Mouse (Mus musculus) hindbrain, postnatal 0 days (tissue): ENCODE data around the gene Cfap77. TPM values are rescaled to one million over a fixed set of nuclear protein-coding genes. Genes with fewer than 3 reads are reported as not detected.

Source experiments
- ATAC-seq: fragments of 200-750 bp; cut with Nextera tagmentation; 2 replicates; pipeline ENCODE4 v1.8.0; 2017; ENCODE audit warnings: mild to moderate bottlenecking, moderate TSS enrichment, moderate library complexity
- DNase-seq: peaks from one replicate; pipeline ENCODE4 v3.0.0-alpha.2; 2015; ENCODE audit warnings: low spot score
- H3K27ac ChIP-seq: fragments of 300-500 bp; sonication (generic); 2 replicates; pipeline ENCODE4 v1.5.1; 2014; ENCODE audit warnings: mild to moderate bottlenecking
- H3K27me3 ChIP-seq: fragments of 300-500 bp; sonication (generic); 2 replicates; pipeline ENCODE4 v1.6.1; 2014; ENCODE audit warnings: low read length, mixed read lengths; ENCODE audit not compliant: insufficient read depth
- H3K36me3 ChIP-seq: fragments of 300-500 bp; sonication (generic); 2 replicates; pipeline ENCODE4 v1.6.1; 2014; ENCODE audit warnings: low read length, mixed read lengths; ENCODE audit not compliant: insufficient read depth
- H3K4me1 ChIP-seq: fragments of 300-500 bp; sonication (generic); 2 replicates; pipeline ENCODE4 v1.6.1; 2014; ENCODE audit warnings: antibody characterized with exemption, low read length, mixed read lengths; ENCODE audit not compliant: insufficient read depth
- H3K4me2 ChIP-seq: fragments of 300-500 bp; sonication (generic); 2 replicates; pipeline ENCODE4 v1.6.1; 2014; ENCODE audit warnings: low read depth, mild to moderate bottlenecking, low read length, moderate library complexity, mixed read lengths
- H3K4me3 ChIP-seq: fragments of 300-500 bp; sonication (generic); 2 replicates; pipeline ENCODE4 v1.5.1; 2014; ENCODE audit warnings: low read length
- H3K9ac ChIP-seq: fragments of 300-500 bp; sonication (generic); replicated peaks from 2 replicates; pipeline ENCODE4 v1.6.1; 2014; ENCODE audit warnings: mild to moderate bottlenecking, low read length, moderate library complexity, mixed read lengths
- H3K9me3 ChIP-seq: fragments of 300-500 bp; sonication (generic); 2 replicates; pipeline ENCODE4 v1.6.1; 2016; ENCODE audit warnings: low read length, mixed read lengths
- CTCF ChIP-seq: IDR thresholded peaks from 2 replicates; pipeline ENCODE4 v1.5.1; 2016; ENCODE audit warnings: antibody characterized with exemption, control low read depth, low read depth
- WGBS: fragments of 180-500 bp; shearing (Covaris S2); extraction: QIAGEN DNeasy Blood & Tissue Kit; methylation state at CpG from one replicate; pipeline ENCODE4 v1.1.7; 2014; 5-methylcytosine and 5-hydroxymethylcytosine counted together
- polyA plus RNA-seq: library from polyadenylated mRNA; unstranded; fragments of >200 nt; fragmentation: Nextera tagmentation; extraction: Ambion mirVana; gene quantifications from 2 replicates; pipeline ENCODE4 v1.2.1, GENCODE M21; 2015
- total RNA-seq: library from RNA; depleted of rRNA; stranded (reverse); fragments of >200 nt; gene quantifications from 2 replicates; pipeline ENCODE4 v1.2.3, GENCODE M21; 2014

Gene Cfap77
- total and polyA plus RNA-seq, 2 experiments from 2014 or later: 0.58 to 0.96 TPM

DNA sequence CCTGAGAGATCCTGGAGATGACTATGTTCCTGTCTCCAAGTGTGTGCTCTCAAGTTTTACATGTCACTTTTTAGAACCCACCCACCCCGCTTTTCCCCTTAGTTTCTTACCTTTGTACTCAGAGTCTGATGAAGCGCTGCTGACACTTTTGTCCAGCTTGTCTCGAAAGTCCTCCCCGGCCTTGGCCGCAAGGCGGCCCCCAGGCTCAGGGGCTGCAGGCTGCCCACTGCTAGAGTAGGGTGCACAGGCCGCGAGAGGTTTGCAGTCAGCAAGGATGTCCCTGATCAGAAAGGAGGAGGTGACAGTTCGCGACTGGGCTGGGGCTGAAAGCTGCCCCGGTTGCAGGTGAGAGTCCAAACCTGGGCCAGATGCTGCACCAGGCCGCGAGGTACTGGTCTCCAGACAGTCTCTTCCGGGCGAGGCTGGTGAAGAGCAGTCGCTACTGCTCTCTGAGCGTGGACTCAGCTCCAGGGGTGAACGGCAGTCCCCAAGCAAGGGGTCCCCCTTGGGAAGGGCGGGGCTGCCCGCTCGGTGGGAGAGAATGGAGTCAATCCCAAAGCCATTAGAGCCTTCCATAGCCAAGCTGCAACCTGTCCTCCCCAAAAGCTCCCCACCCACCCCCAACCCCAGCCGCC lies 139.6 kb downstream of the Cfap77 start:
- Histone ChIP-seq H3K27ac (peak overlapping the region; percentile 73), H3K9ac (peak overlapping the region; percentile 56)
- 5% methylated on average over 22 of the region's 22 CpGs for WGBS

DNA sequence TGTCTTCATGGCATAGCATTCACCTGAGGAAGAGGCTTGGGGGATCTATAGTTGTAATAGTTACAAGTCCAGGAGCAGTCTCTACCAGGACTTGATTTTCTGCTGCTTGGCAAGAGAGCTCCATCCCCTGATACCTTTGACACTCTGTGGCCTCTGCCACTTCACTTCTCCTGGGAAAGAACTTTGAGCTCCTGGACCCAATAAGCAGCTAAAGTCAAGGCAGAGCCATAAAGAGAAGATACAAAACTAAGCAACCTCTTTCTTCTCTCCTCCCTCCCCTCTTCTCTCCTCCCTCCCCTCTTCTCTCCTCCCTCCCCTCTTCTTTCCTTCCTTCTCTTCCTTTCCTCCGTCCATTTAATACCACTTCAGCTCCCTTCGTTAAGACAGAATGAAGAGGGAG lies 140.7 kb downstream of the Cfap77 start:
- H3K27ac ChIP-seq: peak overlapping the region; percentile 73

More for the DNA sequence above, 139.6 kb downstream of the Cfap77 start:
- Histone ChIP-seq H3K36me3 (no peaks in the 10 kb centered on the region), H3K27me3 (peaks cover 53% of the 10 kb centered on the region), H3K9me3 (no peaks in the 10 kb centered on the region), H3K4me3 (peak overlapping the region; percentile 44), H3K4me2 (peak overlapping the region; percentile 52; the same call in 1 of the 2 replicates), H3K4me1 (no peaks in the 10 kb centered on the region)
- DNase-seq (no peak), ATAC-seq (0 out of 2 replicates have a peak, but pooled peaks have one; percentile 11)
- TF ChIP-seq CTCF: peak; percentile 23; the same call in 1 of the 2 replicates

DNA sequence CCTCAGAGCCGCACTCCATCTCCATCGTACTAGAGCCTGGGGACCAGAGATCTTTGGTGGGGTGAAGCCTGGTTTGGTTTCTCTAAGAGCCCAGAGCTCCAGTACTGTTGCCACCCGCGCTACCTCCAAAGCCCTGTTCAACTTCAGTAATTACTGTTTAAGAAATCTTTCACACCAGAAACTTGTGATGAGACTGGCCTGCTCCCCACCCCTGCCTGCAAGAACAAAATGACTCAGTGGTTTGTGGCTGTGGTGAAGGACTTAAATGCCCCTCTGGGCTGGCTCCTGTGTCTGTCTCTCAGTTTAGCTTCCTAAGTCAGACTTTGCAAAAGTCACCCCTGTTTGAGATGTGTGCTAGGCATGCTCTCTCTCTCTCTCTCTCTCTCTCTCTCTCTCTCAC lies 141.9 kb downstream of the Cfap77 start:
- TF ChIP-seq CTCF: no peak
- H3K36me3 ChIP-seq: no peaks in the 10 kb centered on the region
- H3K9ac ChIP-seq: peak overlapping the region; percentile 56
- H3K27ac ChIP-seq: peak overlapping the region; percentile 70; the same call in 1 of the 2 replicates
- peak overlapping the region; percentile 52 for H3K4me2 ChIP-seq
- ATAC-seq (no peak), DNase-seq (no peak)
- no peaks in the 10 kb centered on the region for H3K9me3 ChIP-seq
- H3K4me1 ChIP-seq: 0 out of 2 replicates have a peak, but pooled peaks cover 3% of the 10 kb centered on the region
- H3K27me3 ChIP-seq: peaks cover 45% of the 10 kb centered on the region
- H3K4me3 ChIP-seq: peak overlapping the region; percentile 44
- WGBS: 11% methylated on average over 4 of the region's 4 CpGs

More for the DNA sequence above, 140.7 kb downstream of the Cfap77 start:
- 0% methylated on average over 2 of the region's 2 CpGs for WGBS
- Histone ChIP-seq H3K27me3 (peaks cover 50% of the 10 kb centered on the region), H3K4me1 (0 out of 2 replicates have a peak, but pooled peaks cover 3% of the 10 kb centered on the region), H3K36me3 (no peaks in the 10 kb centered on the region), H3K9me3 (no peaks in the 10 kb centered on the region), H3K9ac (peak overlapping the region; percentile 56; the same call in 1 of the 2 replicates), H3K4me2 (peak overlapping the region; percentile 52), H3K4me3 (peak overlapping the region; percentile 44)
- ATAC-seq: no peak
- TF ChIP-seq CTCF: no peak
- no peak for DNase-seq

DNA sequence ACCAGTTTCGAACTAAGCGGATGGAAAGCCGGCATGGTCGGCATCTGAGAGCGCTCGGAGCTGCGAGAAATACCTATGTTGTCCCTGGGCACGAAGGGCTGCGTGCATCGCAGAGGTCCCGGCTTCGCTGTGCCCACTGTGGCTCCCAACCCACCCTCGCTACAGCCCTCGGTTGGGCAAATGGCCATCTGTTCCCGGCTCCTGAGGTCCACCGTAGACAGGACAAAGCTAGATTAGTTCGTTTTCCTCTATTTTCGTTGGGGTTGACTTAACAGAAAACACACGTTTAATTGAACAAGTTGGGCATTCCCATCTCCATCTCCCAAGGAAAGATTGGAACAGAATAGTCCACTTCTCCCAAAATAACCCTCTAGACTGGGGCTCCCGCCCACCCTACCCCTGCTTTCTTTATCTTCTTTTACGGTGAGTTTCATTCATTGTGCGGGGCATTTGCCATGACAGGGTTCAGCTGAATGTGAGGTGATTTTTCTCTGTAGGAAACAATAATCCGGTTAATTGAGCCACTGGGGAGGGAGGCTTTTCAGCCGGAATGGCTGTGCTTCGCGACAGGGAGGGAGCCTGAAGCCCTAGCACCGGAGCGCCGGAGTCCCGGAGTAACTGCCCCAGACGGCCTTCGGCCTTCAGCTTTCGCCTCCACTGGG lies 142.7 kb downstream of the Cfap77 start:
- 4% methylated on average over 33 of the region's 33 CpGs for WGBS
- no peak for ATAC-seq
- H3K9ac ChIP-seq: peak overlapping the region; percentile 56
- H3K4me2 ChIP-seq: peak overlapping the region; percentile 52
- no peak for TF ChIP-seq CTCF
- 0 out of 2 replicates have a peak, but pooled peaks cover 7% of the 10 kb centered on the region for H3K4me1 ChIP-seq
- no peak for DNase-seq
- no peaks in the 10 kb centered on the region for H3K36me3 ChIP-seq
- H3K27me3 ChIP-seq: peaks cover 46% of the 10 kb centered on the region
- H3K9me3 ChIP-seq: no peaks in the 10 kb centered on the region
- peak overlapping the region; percentile 44 for H3K4me3 ChIP-seq
- peak overlapping the region; percentile 70 for H3K27ac ChIP-seq

DNA sequence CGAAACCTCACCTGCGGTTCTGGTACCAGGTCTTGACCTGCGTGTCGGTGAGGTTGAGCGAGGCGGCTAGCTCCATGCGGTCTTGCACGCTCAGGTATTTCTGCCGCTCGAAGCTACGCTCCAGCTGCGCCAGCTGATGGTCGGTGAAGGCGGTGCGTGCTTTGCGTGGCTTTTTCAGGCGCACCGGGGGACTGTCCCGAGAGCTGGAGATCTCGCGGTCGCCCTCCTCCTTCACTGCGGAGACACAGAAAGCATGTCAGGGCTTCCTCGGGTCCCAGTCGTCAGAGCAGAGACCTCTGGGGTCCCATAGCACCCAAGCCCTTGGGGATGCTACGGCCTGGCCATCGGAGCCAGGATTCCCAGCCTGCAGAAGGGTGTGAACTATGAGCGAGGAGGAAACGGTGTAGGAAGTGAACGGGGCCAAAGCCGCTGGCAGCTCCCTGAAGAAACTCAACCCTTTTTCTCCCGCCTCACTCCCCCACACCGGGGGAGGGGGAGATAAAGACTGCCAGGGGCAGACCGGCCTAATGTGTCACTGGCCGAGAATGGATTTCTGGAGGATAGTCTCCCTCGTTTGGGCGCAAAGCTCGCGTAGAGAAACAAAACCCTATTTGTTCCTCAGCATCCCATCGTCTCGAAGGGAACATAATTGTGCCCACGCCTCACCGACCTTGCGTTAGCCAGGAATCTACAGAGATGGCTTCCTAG lies 143.4 kb downstream of the Cfap77 start:
- peak overlapping the region; percentile 52 for H3K4me2 ChIP-seq
- no peaks in the 10 kb centered on the region for H3K36me3 ChIP-seq
- 3% methylated on average over 44 of the region's 44 CpGs for WGBS
- peak overlapping the region; percentile 44 for H3K4me3 ChIP-seq
- peaks cover 49% of the 10 kb centered on the region for H3K27me3 ChIP-seq
- H3K9me3 ChIP-seq: no peaks in the 10 kb centered on the region
- no peak for ATAC-seq
- peak overlapping the region; percentile 70 for H3K27ac ChIP-seq
- DNase-seq: no peak
- H3K9ac ChIP-seq: peak overlapping the region; percentile 56
- TF ChIP-seq CTCF: peak; percentile 13; the same call in 1 of the 2 replicates
- 0 out of 2 replicates have a peak, but pooled peaks cover 7% of the 10 kb centered on the region for H3K4me1 ChIP-seq

DNA sequence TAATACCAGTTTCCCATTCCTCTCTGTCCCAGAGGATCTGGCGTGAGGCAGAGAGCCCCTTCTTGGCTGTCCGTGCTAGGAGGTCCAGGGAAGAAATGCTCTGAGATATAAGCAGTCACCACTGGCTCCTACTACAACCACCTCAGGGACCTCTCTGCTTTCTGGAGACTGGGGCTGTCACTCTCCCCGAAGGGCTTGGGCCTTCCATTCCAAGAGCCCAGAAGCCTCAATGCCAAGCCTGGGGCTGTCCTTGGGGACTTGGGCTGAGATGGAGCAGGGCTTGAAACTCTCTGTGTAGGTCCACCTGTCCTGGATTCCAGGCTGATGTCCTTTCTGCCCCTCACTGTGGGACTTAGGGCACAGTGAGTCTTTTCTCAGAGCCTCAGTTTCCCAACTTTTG lies 144.0 kb downstream of the Cfap77 start:
- no peak for DNase-seq
- Histone ChIP-seq H3K9ac (peak overlapping the region; percentile 56), H3K4me3 (peak overlapping the region; percentile 44)

More for the DNA sequence above, 144.0 kb downstream of the Cfap77 start:
- 7% methylated on average over 3 of the region's 3 CpGs for WGBS
- Histone ChIP-seq H3K9me3 (no peaks in the 10 kb centered on the region), H3K27ac (peak overlapping the region; percentile 70), H3K4me1 (0 out of 2 replicates have a peak, but pooled peaks cover 7% of the 10 kb centered on the region), H3K27me3 (peaks cover 48% of the 10 kb centered on the region), H3K36me3 (no peaks in the 10 kb centered on the region), H3K4me2 (peak overlapping the region; percentile 52)
- ATAC-seq: no peak
- no peak for TF ChIP-seq CTCF
